Mouse (Mus musculus): Measurements from ENCODE around the gene Bfsp2.

Gene Bfsp2

GRCm38 (mm10) chr9:103379199-103379598 is 101.0 kb downstream of the Bfsp2 start:
- DNase-seq: no peak

- no peak for DNase-seq
Measured at GRCm38 (mm10) chr9:103378686-103379085, 101.5 kb downstream of the Bfsp2 start.

GRCm38 (mm10) chr9:103376346-103377320 is 103.6 kb downstream of the Bfsp2 start:
- no peak for DNase-seq

All from thymus, postnatal 36 days (tissue).